Mouse (Mus musculus) thymus, adult 2 months (tissue): ENCODE data around the gene Cdc42ep3.

Experiments used
- CTCF ChIP-seq: fragments of 200-500 bp; IDR thresholded peaks from 2 replicates; pipeline ENCODE4 v1.5.1; 2012; ENCODE audit warnings: mild to moderate bottlenecking, control low read depth, low read length, moderate library complexity, borderline replicate concordance; ENCODE audit not compliant: control insufficient read depth, poor library complexity, insufficient read depth; ENCODE audit errors: extremely low read depth
- POLR2A ChIP-seq: fragments of 200-500 bp; IDR thresholded peaks from 2 replicates; pipeline ENCODE4 v1.6.1; 2012; ENCODE audit warnings: mild to moderate bottlenecking, low read length, control low read depth, moderate library complexity; ENCODE audit not compliant: control insufficient read depth, poor library complexity, insufficient read depth; ENCODE audit errors: extremely low read depth

DNA sequence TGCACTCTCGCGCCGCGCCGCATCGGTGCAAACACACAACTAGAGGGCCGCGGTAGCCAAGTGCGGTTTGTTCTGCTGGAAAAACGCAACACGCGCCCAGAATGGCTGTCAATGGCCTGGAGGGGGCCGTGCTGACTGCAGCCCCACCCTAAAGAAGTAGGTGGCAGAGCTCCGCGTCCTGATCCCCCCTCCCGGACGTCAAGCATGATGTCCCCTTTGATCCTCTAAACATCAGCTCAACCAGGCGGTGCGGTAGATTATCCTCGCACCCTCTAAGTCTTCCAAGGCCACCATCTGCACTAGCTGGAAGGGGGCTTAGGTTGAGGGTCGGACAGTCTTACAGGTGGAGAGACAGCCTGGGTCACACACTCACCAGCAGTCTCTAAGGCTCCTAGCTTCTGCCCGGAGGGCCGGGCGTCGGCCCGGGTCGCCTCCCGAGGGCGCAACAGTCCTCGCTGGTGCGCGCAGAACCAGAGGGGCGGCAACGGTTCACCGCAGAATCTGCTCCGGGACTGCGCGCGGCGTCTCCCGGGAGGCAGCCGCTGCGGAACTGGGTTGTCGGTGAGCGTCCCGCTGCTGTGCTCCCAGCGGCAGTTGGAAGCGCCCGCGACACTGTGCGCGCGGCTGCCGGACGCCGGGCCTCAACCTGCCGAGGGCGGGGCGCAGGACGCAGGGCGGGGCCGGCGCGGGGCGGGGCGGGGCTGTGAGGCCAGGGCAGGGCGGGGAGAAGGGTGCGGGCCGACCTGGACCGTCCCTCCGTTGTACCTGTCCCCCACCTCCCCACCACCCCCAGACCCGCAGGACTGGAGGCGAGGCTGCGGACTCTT is at the start of gene Cdc42ep3:
- TF ChIP-seq CTCF = no peak
- peak; percentile 70 for TF ChIP-seq POLR2A
